ENCODE assay signal across 8 mouse cellular contexts in the genomic region with DNA sequence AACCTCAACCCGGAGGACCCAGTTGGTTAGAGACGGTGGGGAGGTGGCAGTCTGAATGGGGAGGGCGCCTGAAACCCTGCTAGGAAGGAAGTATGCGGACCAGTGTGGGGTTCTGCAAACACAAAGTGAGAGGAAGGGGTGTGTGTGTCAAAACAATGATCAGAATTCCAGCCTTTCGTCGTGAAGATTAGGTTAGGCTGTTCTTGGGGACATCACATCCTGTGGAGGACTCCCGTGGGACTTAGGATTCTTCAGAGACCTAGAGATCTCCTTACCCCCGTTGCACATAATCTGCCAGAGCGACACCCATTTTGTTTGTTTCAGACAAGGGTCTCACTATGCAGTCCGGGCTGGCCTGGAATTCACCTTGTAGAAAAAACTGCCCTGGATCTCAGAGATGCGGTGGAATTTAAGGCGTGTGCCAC. TPM values are rescaled to one million over a fixed set of nuclear protein-coding genes. Genes with fewer than 3 reads are reported as not detected.
DNase-seq lines count a peak whose midpoint lies in the region; ATAC-seq and TF ChIP-seq lines count a peak whose summit lies in the region.

No protein-coding gene starts in this region.

- H3K4me3 ChIP-seq in gastrocnemius, adult 2 months = peak overlapping the region; percentile 73
- peak overlapping the region; percentile 78 for H3K4me3 ChIP-seq in embryonic facial prominence, embryonic 11.5 days (ENCODE audit: low read depth, low read length)
- H3K4me3 ChIP-seq in liver, adult 2 months (ENCODE audit: insufficient read depth, low read depth, low read length) = no peak overlapping the region
- H3K4me3 ChIP-seq in neural tube, embryonic 12.5 days = peak overlapping the region; percentile 71

- no peak for TF ChIP-seq POLR2A in liver, adult 2 months (IDR thresholded peaks at IDR 0.05; ENCODE audit: extremely low read depth, insufficient read depth, low read length)

- TF ChIP-seq CTCF in gastrocnemius, adult 2 months (IDR thresholded peaks at IDR 0.05) = no peak
- TF ChIP-seq CTCF in liver, adult 2 months (IDR thresholded peaks at IDR 0.05; ENCODE audit: low read depth, low read length) = no peak

- WGBS in embryonic facial prominence, embryonic 11.5 days = 11% methylated on average over 12 of the region's 12 CpGs
- 31% methylated on average over 12 of the region's 12 CpGs for WGBS in liver, adult 2 months
- WGBS in neural tube, embryonic 12.5 days = 9% methylated on average over 12 of the region's 12 CpGs

- no peaks in the 10 kb centered on the region for H3K9me3 ChIP-seq in embryonic facial prominence, embryonic 11.5 days (replicated peaks; ENCODE audit: control insufficient read depth, low read length)
- H3K9me3 ChIP-seq in neural tube, embryonic 12.5 days = no peaks in the 10 kb centered on the region

- no peaks in the 10 kb centered on the region for H3K27me3 ChIP-seq in embryonic facial prominence, embryonic 11.5 days (ENCODE audit: control insufficient read depth, insufficient read depth, low read length)
- H3K27me3 ChIP-seq in liver, adult 2 months (ENCODE audit: control insufficient read depth, insufficient read depth, low read length) = 0 out of 2 replicates have a peak, but pooled peaks cover 2% of the 10 kb centered on the region
- no peaks in the 10 kb centered on the region for H3K27me3 ChIP-seq in neural tube, embryonic 12.5 days (replicated peaks)

- H3K4me2 ChIP-seq in embryonic facial prominence, embryonic 11.5 days (ENCODE audit: low read depth, low read length) = peak overlapping the region; percentile 89
- peak overlapping the region; percentile 99 for H3K4me2 ChIP-seq in neural tube, embryonic 12.5 days (replicated peaks)

- DNase-seq in gastrocnemius, adult 2 months = no peak
- no peak for DNase-seq in gastrocnemius, postnatal 36 days
- DNase-seq in embryonic facial prominence, embryonic 11.5 days (ENCODE audit: low spot score) = peak; percentile 45
- DNase-seq in heart, postnatal 10 days = peak; percentile 49 to 64
- no peak for DNase-seq in liver, adult 2 months (ENCODE audit: extremely low read depth, low read depth, low spot score)
- no peak for DNase-seq in urinary bladder, postnatal 4 days (ENCODE audit: low spot score in 2 of 2)
- DNase-seq in cerebellum, adult 8-10 months = no peak

- peak overlapping the region; percentile 73; the same call in 1 of the 2 replicates for H3K27ac ChIP-seq in gastrocnemius, adult 2 months
- peak overlapping the region; percentile 86 for H3K27ac ChIP-seq in embryonic facial prominence, embryonic 11.5 days (replicated peaks; ENCODE audit: low read depth, low read length)
- no peak overlapping the region for H3K27ac ChIP-seq in liver, adult 2 months (replicated peaks; ENCODE audit: insufficient read depth, low read depth, low read length)
- H3K27ac ChIP-seq in neural tube, embryonic 12.5 days = no peak overlapping the region; the same call in 1 of the 2 replicates

- ATAC-seq in embryonic facial prominence, embryonic 11.5 days (replicated peaks; ENCODE audit: insufficient number of reproducible peaks, low FRiP score, low TSS enrichment, low read depth) = no peak
- no peak; the same call in 1 of the 2 replicates for ATAC-seq in neural tube, embryonic 12.5 days (ENCODE audit: low FRiP score, low read depth)

- H3K4me1 ChIP-seq in embryonic facial prominence, embryonic 11.5 days (ENCODE audit: control insufficient read depth, insufficient read depth, low read length) = peaks cover 2% of the 10 kb centered on the region; the same call in 1 of the 2 replicates
- H3K4me1 ChIP-seq in liver, adult 2 months (ENCODE audit: control insufficient read depth, insufficient read depth, low read length) = no peaks in the 10 kb centered on the region
- H3K4me1 ChIP-seq in neural tube, embryonic 12.5 days = peaks cover 38% of the 10 kb centered on the region

- no peaks in the 10 kb centered on the region for H3K79me2 ChIP-seq in liver, adult 2 months (ENCODE audit: control insufficient read depth, insufficient read depth, low read length)

- intact Hi-C loops in gastrocnemius, adult 2 months (cut with DNase I) = no loop called here
- intact Hi-C loops in gastrocnemius, postnatal 36 days (cut with DNase I) = no loop called here
- intact Hi-C loops in heart, postnatal 10 days (cut with DNase I) = no loop called here

- H3K9ac ChIP-seq in embryonic facial prominence, embryonic 11.5 days (replicated peaks; ENCODE audit: low read length) = peak overlapping the region; percentile 79
- peak overlapping the region; percentile 23 for H3K9ac ChIP-seq in liver, adult 2 months (ENCODE audit: low read depth, low read length)
- peak overlapping the region; percentile 61 for H3K9ac ChIP-seq in neural tube, embryonic 12.5 days

- no peaks in the 10 kb centered on the region; the same call in 1 of the 2 replicates for H3K36me3 ChIP-seq in embryonic facial prominence, embryonic 11.5 days (replicated peaks; ENCODE audit: control insufficient read depth, insufficient read depth, low read depth, low read length)
- H3K36me3 ChIP-seq in liver, adult 2 months (ENCODE audit: control insufficient read depth, insufficient read depth, low read length) = no peaks in the 10 kb centered on the region
- peaks cover 25% of the 10 kb centered on the region for H3K36me3 ChIP-seq in neural tube, embryonic 12.5 days

RNA-seq across cellular contexts. Expression of gene Cdc20, which starts 0.7 kb away (rescaled TPM):
- total RNA-seq in gastrocnemius, adult 2 months (2021) = under 1 TPM; 0.20 to 0.23 TPM
- under 1 TPM; 0.69 to 0.97 TPM for total RNA-seq in gastrocnemius, postnatal 36 days (2021)
- polyA plus RNA-seq in embryonic facial prominence, embryonic 11.5 days (2014; fragmentation: Nextera tagmentation; extraction: Ambion mirVana) = 298 and 317 TPM in 2 replicates
- total RNA-seq in heart, postnatal 10 days (2021) = 10 to 100 TPM; 24.9 to 25.3 TPM
- total RNA-seq in liver, adult 2 months (2014; rRNA removed) = 0.46 and 5.4 TPM in 2 replicates
- polyA plus RNA-seq in liver, adult 2 months (2012; rRNA removed) = 0.59 and 0.93 TPM in 2 replicates
- 165 and 181 TPM in 2 replicates for polyA plus RNA-seq in neural tube, embryonic 12.5 days (2016; fragmentation: Nextera tagmentation; extraction: Ambion mirVana)

RNA-seq across cellular contexts. Expression of gene Elovl1, which starts 9.9 kb away (rescaled TPM):
- 1 to 10 TPM; 6.8 to 8.0 TPM for total RNA-seq in gastrocnemius, adult 2 months (2021)
- total RNA-seq in gastrocnemius, postnatal 36 days (2021) = 1 to 10 TPM; 5.8 to 7.6 TPM
- polyA plus RNA-seq in embryonic facial prominence, embryonic 11.5 days (2014; fragmentation: Nextera tagmentation; extraction: Ambion mirVana) = 38.6 and 43.5 TPM in 2 replicates
- 10 to 100 TPM; 37.5 to 37.7 TPM for total RNA-seq in heart, postnatal 10 days (2021)
- 16.9 and 23.1 TPM in 2 replicates for total RNA-seq in liver, adult 2 months (2014; rRNA removed)
- polyA plus RNA-seq in liver, adult 2 months (2012; rRNA removed) = 132 and 135 TPM in 2 replicates
- 38.2 and 40.6 TPM in 2 replicates for polyA plus RNA-seq in neural tube, embryonic 12.5 days (2016; fragmentation: Nextera tagmentation; extraction: Ambion mirVana)

RNA-seq across cellular contexts. Expression of gene Mpl, which starts 19.5 kb away (rescaled TPM):
- not detected for total RNA-seq in gastrocnemius, adult 2 months (2021)
- total RNA-seq in gastrocnemius, postnatal 36 days (2021) = not detected
- polyA plus RNA-seq in embryonic facial prominence, embryonic 11.5 days (2014; fragmentation: Nextera tagmentation; extraction: Ambion mirVana) = 1.2 and 1.4 TPM in 2 replicates
- under 1 TPM; 0.12 to 0.34 TPM for total RNA-seq in heart, postnatal 10 days (2021)
- total RNA-seq in liver, adult 2 months (2014; rRNA removed) = not detected in 2 replicates
- polyA plus RNA-seq in liver, adult 2 months (2012; rRNA removed) = not detected in 2 replicates
- polyA plus RNA-seq in neural tube, embryonic 12.5 days (2016; fragmentation: Nextera tagmentation; extraction: Ambion mirVana) = 0.46 and 0.68 TPM in 2 replicates

RNA-seq across cellular contexts. Expression of gene Med8, which starts 28.7 kb away (rescaled TPM):
- total RNA-seq in gastrocnemius, adult 2 months (2021) = 10 to 100 TPM; 36.5 to 37.9 TPM
- total RNA-seq in gastrocnemius, postnatal 36 days (2021) = 10 to 100 TPM; 36.3 to 37.8 TPM
- 141 and 167 TPM in 2 replicates for polyA plus RNA-seq in embryonic facial prominence, embryonic 11.5 days (2014; fragmentation: Nextera tagmentation; extraction: Ambion mirVana)
- 10 to 100 TPM; 44.3 to 46.2 TPM for total RNA-seq in heart, postnatal 10 days (2021)
- 37.0 and 40.3 TPM in 2 replicates for total RNA-seq in liver, adult 2 months (2014; rRNA removed)
- polyA plus RNA-seq in liver, adult 2 months (2012; rRNA removed) = 25.5 and 31.3 TPM in 2 replicates
- polyA plus RNA-seq in neural tube, embryonic 12.5 days (2016; fragmentation: Nextera tagmentation; extraction: Ambion mirVana) = 127 and 137 TPM in 2 replicates

RNA-seq across cellular contexts. Expression of gene Szt2, which starts 28.8 kb away (rescaled TPM):
- 1 to 10 TPM; 6.0 to 9.0 TPM for total RNA-seq in gastrocnemius, adult 2 months (2021)
- total RNA-seq in gastrocnemius, postnatal 36 days (2021) = 1 to 10 TPM; 5.7 to 6.5 TPM
- 6.8 and 7.0 TPM in 2 replicates for polyA plus RNA-seq in embryonic facial prominence, embryonic 11.5 days (2014; fragmentation: Nextera tagmentation; extraction: Ambion mirVana)
- total RNA-seq in heart, postnatal 10 days (2021) = 10 to 100 TPM; 12.8 to 12.9 TPM
- total RNA-seq in liver, adult 2 months (2014; rRNA removed) = 3.0 and 5.2 TPM in 2 replicates
- polyA plus RNA-seq in liver, adult 2 months (2012; rRNA removed) = 8.8 and 11.9 TPM in 2 replicates
- polyA plus RNA-seq in neural tube, embryonic 12.5 days (2016; fragmentation: Nextera tagmentation; extraction: Ambion mirVana) = 10.8 and 11.8 TPM in 2 replicates

Comparison
In these comparisons a context has a peak if more than half of its experiments do, and no peak if none do; other contexts are left out.
1. DNase-seq: peak in embryonic facial prominence, embryonic 11.5 days (single experiment) and heart, postnatal 10 days (2 of 2); none in gastrocnemius, adult 2 months (single experiment), gastrocnemius, postnatal 36 days (0 of 2), liver, adult 2 months (single experiment), urinary bladder, postnatal 4 days (0 of 2) and cerebellum, adult 8-10 months (single experiment).
2. H3K27ac ChIP-seq: peak in gastrocnemius, adult 2 months (single experiment) and embryonic facial prominence, embryonic 11.5 days (single experiment); none in liver, adult 2 months (single experiment) and neural tube, embryonic 12.5 days (single experiment).
3. H3K9ac ChIP-seq: peak in every context shown above with its lines; median percentile 79 in embryonic facial prominence, embryonic 11.5 days; 61 in neural tube, embryonic 12.5 days; 23 in liver, adult 2 months.